Mouse (Mus musculus): Measurements from ENCODE around the gene 2510039O18Rik.

DNA sequence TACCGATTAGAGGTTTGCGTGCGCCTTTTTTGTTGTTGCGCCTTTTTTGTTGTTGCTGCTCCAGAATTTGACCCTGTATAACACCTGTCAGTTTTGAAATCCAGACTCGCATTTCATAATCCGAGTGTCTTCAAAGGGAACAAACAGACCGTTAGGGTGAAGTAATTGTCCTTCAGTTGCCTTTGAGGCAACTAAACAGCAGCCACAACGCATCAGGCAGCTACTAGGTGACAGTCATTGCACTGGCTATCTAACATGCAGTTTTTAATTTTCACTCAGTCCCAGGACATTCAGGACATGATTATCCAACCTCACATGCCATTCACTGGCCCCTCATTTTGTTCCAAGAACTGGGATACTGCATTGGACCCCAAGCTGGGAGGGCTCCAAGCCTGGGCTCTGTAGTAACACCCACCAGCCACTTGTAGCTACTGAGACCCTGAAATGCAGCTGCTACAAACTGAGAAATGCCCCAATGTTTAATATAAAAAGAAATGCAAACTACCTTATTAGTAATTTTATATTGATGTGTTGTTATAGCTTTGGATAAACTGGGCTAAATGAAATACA lies 35.5 kb upstream of the 2510039O18Rik start:
- no peak for TF ChIP-seq CTCF (IDR thresholded peaks at IDR 0.05; ENCODE audit: control insufficient read depth, insufficient read depth, low read length)
- TF ChIP-seq POLR2A (IDR thresholded peaks at IDR 0.05; ENCODE audit: borderline replicate concordance, control insufficient read depth, low read depth, low read length): no peak
